Mouse (Mus musculus) intestine, embryonic 15.5 days (tissue): Measurements from ENCODE around the gene Rrp9. TPM values are rescaled to one million over a fixed set of nuclear protein-coding genes. Genes with fewer than 3 reads are reported as not detected.

Source experiments
- ATAC-seq: fragments of 200-750 bp; cut with Nextera tagmentation; 2 replicates; pipeline ENCODE4 v1.8.0; 2017; ENCODE audit warnings: moderate TSS enrichment, moderate library complexity
- H3K27ac ChIP-seq: fragments of 300-500 bp; sonication (generic); 2 replicates; pipeline ENCODE4 v1.5.1; 2015; ENCODE audit warnings: mild to moderate bottlenecking, inconsistent platforms
- H3K27me3 ChIP-seq: fragments of 300-500 bp; sonication (generic); replicated peaks from 2 replicates; pipeline ENCODE4 v1.6.1; 2015; ENCODE audit warnings: inconsistent platforms
- H3K36me3 ChIP-seq: fragments of 300-500 bp; sonication (generic); 2 replicates; pipeline ENCODE4 v1.6.1; 2015; ENCODE audit warnings: inconsistent platforms
- H3K4me1 ChIP-seq: fragments of 300-500 bp; sonication (generic); replicated peaks from 2 replicates; pipeline ENCODE4 v1.6.1; 2015; ENCODE audit warnings: inconsistent platforms
- H3K4me2 ChIP-seq: fragments of 300-500 bp; sonication (generic); replicated peaks from 2 replicates; pipeline ENCODE4 v1.6.1; 2015; ENCODE audit warnings: mild to moderate bottlenecking, inconsistent platforms
- H3K4me3 ChIP-seq: fragments of 300-500 bp; sonication (generic); replicated peaks from 2 replicates; pipeline ENCODE4 v1.5.1; 2015; ENCODE audit warnings: inconsistent platforms
- H3K9ac ChIP-seq: fragments of 300-500 bp; sonication (generic); 2 replicates; pipeline ENCODE4 v1.6.1; 2015; ENCODE audit warnings: inconsistent platforms
- H3K9me3 ChIP-seq: fragments of 300-500 bp; sonication (generic); 2 replicates; pipeline ENCODE4 v1.6.1; 2016; ENCODE audit warnings: inconsistent platforms
- WGBS: fragments of 180-500 bp; shearing (Covaris S2); methylation state at CpG from one replicate; pipeline ENCODE4 v1.1.7; 2015; 5-methylcytosine and 5-hydroxymethylcytosine counted together
- polyA plus RNA-seq: library from polyadenylated mRNA; unstranded; fragments of >200 nt; fragmentation: Nextera tagmentation; extraction: Ambion mirVana; gene quantifications from 2 replicates; pipeline ENCODE4 v1.2.1, GENCODE M21; 2015

Gene Rrp9
- polyA plus RNA-seq, 1 experiment from 2014 or later: 49.9 TPM

GRCm38 (mm10) chr9:106512729-106513450, 37.1 kb downstream of the Rrp9 start:
- Histone ChIP-seq H3K4me3 (no peak overlapping the region), H3K4me1 (no peaks in the 10 kb centered on the region), H3K9ac (no peak overlapping the region), H3K4me2 (no peak overlapping the region), H3K27me3 (no peaks in the 10 kb centered on the region), H3K27ac (no peak overlapping the region), H3K9me3 (no peaks in the 10 kb centered on the region), H3K36me3 (no peaks in the 10 kb centered on the region)
- ATAC-seq: no peak
- WGBS: 56% methylated on average over 13 of the region's 13 CpGs

GRCm38 (mm10) chr9:106513566-106513965, 37.8 kb downstream of the Rrp9 start:
- H3K27ac ChIP-seq: no peak overlapping the region

DNA sequence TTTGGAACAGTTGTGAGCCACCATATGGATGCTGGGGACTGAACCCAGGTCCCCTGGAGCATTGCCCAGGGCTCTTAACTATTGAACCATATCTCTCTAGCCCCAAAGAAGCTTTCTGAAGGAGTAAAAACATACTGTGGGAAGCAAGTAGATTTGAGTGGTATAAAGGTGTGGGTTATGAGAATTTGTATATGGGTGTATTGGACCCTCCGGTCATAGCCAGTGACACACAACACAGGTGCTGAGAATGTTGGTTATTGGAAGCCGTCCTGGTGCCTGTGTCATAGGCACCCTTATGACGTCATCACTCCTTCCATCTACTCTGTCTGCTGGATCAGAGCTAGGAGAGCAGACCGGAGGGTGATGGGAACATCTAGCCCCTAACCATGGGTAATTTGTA, 38.5 kb downstream of the Rrp9 start, which contains the start of gene Iqcf5:
Iqcf5 (plus strand) TSS at position 301 of the 400 bp plus-strand sequence.
- no peak within 1 kb of the TSS for H3K27ac ChIP-seq
- H3K9me3 ChIP-seq: no peaks in the 10 kb centered on the region
- no peak within 1 kb of the TSS for H3K4me3 ChIP-seq
- H3K9ac ChIP-seq: no peak within 1 kb of the TSS
- H3K4me2 ChIP-seq: no peak within 1 kb of the TSS
- no peak for ATAC-seq
- H3K4me1 ChIP-seq: no peaks in the 10 kb centered on the region
- no peaks in the 10 kb centered on the region for H3K27me3 ChIP-seq
- no peaks in the 10 kb centered on the region for H3K36me3 ChIP-seq
- 87% methylated on average over 4 of the region's 4 CpGs for WGBS

More at GRCm38 (mm10) chr9:106513566-106513965, 37.8 kb downstream of the Rrp9 start:
- Histone ChIP-seq H3K4me3 (no peak overlapping the region), H3K27me3 (no peaks in the 10 kb centered on the region), H3K9me3 (no peaks in the 10 kb centered on the region), H3K36me3 (no peaks in the 10 kb centered on the region), H3K4me1 (no peaks in the 10 kb centered on the region), H3K9ac (no peak overlapping the region), H3K4me2 (no peak overlapping the region)
- ATAC-seq: no peak
- 81% methylated on average over 6 of the region's 6 CpGs for WGBS

DNA sequence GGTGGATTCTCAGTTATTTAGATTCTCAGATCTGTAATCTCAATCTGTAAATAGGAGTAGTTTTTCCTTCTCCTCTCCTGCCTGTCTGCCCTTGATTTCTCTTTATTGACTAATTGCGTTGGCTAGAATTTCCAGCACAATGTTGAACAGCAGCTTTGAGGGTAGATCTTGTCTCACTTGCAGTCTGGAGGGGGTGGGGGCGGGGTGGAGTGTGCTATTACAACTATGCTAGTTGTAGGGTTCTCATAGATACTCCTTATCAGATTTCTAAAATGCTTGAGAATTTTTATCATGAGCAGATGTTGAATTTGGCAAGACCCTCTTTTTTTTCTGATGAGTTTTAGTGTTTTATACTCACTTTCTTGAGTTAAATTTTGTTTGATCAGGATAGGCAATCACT, 43.7 kb downstream of the Rrp9 start:
- 59% methylated on average over 2 of the region's 2 CpGs for WGBS
- Histone ChIP-seq H3K9me3 (no peaks in the 10 kb centered on the region), H3K9ac (no peak overlapping the region), H3K27me3 (no peaks in the 10 kb centered on the region), H3K36me3 (no peaks in the 10 kb centered on the region), H3K4me3 (no peak overlapping the region), H3K4me2 (no peak overlapping the region), H3K4me1 (no peaks in the 10 kb centered on the region), H3K27ac (no peak overlapping the region)
- ATAC-seq: no peak

GRCm38 (mm10) chr9:106519909-106520308, 44.1 kb downstream of the Rrp9 start:
- Histone ChIP-seq H3K9ac (no peak overlapping the region), H3K4me1 (no peaks in the 10 kb centered on the region), H3K4me2 (no peak overlapping the region), H3K4me3 (no peak overlapping the region), H3K36me3 (no peaks in the 10 kb centered on the region), H3K9me3 (no peaks in the 10 kb centered on the region), H3K27me3 (no peaks in the 10 kb centered on the region), H3K27ac (no peak overlapping the region)
- 61% methylated on average over 8 of the region's 8 CpGs for WGBS
- no peak for ATAC-seq

DNA sequence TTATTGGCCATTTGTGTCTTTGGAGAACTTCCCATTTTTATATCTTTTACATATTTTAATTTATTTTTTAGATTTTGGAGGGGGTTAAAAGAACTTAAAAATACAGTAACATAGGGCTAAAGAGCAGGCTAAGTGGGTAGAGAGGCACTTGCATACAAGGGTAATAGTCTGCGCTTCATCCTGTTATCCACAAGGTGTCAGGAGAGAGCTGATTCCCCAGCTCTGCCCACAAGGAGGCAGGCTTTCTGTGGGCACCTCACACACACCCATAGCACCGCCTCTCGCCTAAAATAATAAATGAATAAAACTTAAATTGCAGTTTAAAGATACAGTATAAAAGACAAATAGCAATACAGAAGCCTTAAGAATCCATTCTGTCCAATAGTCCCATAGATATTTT, 56.1 kb downstream of the Rrp9 start:
- ATAC-seq: no peak
- 24% methylated on average over 3 of the region's 3 CpGs for WGBS

DNA sequence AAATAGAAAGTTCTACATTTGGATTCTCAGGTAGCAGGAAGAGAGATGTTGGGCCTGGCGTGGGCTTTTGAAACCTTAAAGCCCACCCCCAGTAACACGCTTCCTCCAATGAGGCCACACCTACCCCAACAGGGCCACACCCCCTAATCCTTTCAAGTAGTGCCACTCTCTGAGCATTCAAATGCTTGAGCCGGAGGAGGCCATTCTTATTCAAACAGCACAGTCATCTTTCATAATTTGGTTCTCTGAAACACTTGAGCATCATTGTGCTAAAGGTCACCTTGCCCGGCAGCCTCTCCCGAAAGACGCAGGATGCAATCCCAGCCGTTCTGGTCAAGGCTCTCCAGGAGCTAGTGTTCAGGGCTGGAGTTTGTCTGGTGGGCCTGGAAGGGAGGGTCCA, 58.5 kb downstream of the Rrp9 start:
- Histone ChIP-seq H3K27ac (no peak overlapping the region), H3K4me1 (no peaks in the 10 kb centered on the region), H3K4me2 (no peak overlapping the region), H3K9ac (no peak overlapping the region), H3K4me3 (no peak overlapping the region), H3K27me3 (no peaks in the 10 kb centered on the region), H3K9me3 (no peaks in the 10 kb centered on the region), H3K36me3 (no peaks in the 10 kb centered on the region)
- no peak for ATAC-seq
- WGBS: 93% methylated on average over 7 of the region's 7 CpGs

More for the DNA sequence above, 56.1 kb downstream of the Rrp9 start:
- Histone ChIP-seq H3K4me3 (no peak overlapping the region), H3K9ac (no peak overlapping the region), H3K27me3 (no peaks in the 10 kb centered on the region), H3K9me3 (no peaks in the 10 kb centered on the region), H3K36me3 (no peaks in the 10 kb centered on the region), H3K4me2 (no peak overlapping the region), H3K4me1 (no peaks in the 10 kb centered on the region), H3K27ac (no peak overlapping the region)

DNA sequence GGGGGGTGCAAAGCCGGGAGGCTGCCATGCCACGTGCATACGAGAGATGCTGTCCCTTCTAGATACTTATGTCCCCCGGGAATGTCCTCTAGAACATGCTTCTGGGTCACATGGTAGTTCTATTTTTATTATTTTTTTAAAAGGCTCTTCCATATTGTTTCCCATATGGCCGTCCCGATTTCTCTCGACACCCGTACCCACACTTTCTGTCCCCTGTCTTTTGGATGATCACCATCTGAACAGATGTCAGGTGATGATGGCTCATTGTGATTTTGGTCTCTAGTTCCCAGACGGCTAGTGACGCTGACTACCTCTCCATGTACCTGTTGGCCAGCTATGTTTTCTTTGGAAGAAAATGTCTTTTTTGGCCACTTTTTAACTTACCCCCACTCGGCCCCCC, 59.2 kb downstream of the Rrp9 start:
- 89% methylated on average over 11 of the region's 11 CpGs for WGBS
- H3K4me1 ChIP-seq: no peaks in the 10 kb centered on the region
- H3K4me2 ChIP-seq: no peak overlapping the region
- no peak overlapping the region for H3K27ac ChIP-seq
- no peaks in the 10 kb centered on the region for H3K36me3 ChIP-seq
- no peak for ATAC-seq
- no peaks in the 10 kb centered on the region for H3K27me3 ChIP-seq
- H3K4me3 ChIP-seq: no peak overlapping the region
- no peak overlapping the region for H3K9ac ChIP-seq
- H3K9me3 ChIP-seq: no peaks in the 10 kb centered on the region

Other genes starting within 250 kb of the Rrp9 start
- 110 TPM in 2 replicates for gene Alas1, start 227.3 kb upstream of the Rrp9 start, polyA plus RNA-seq
- 25.9 and 28.2 TPM in 2 replicates for gene Poc1a, start 194.9 kb upstream of the Rrp9 start, polyA plus RNA-seq
- gene Dusp7, start 107.3 kb upstream of the Rrp9 start, polyA plus RNA-seq: 10.0 and 10.3 TPM in 2 replicates
- 981 and 1,002 TPM in 2 replicates for gene Rpl29, start 46.5 kb upstream of the Rrp9 start, polyA plus RNA-seq
- gene Acy1, start 37.6 kb upstream of the Rrp9 start, polyA plus RNA-seq: 47.7 and 48.7 TPM in 2 replicates
- gene Abhd14b, start 28.5 kb upstream of the Rrp9 start, polyA plus RNA-seq: 25.4 and 31.8 TPM in 2 replicates
- gene Abhd14a, start 28.3 kb upstream of the Rrp9 start, polyA plus RNA-seq: 49.1 and 51.0 TPM in 2 replicates
- 43.7 and 49.5 TPM in 2 replicates for gene Pcbp4, start 22.7 kb upstream of the Rrp9 start, polyA plus RNA-seq
- 0.20 and 0.45 TPM in 2 replicates for gene Gpr62, start 10.0 kb upstream of the Rrp9 start, polyA plus RNA-seq
- 2.4 and 2.5 TPM in 2 replicates for gene Parp3, start 986 bp downstream of the Rrp9 start, polyA plus RNA-seq
- gene Iqcf1, start 24.0 kb downstream of the Rrp9 start, polyA plus RNA-seq: not detected in 2 replicates
- not detected in 2 replicates for gene Iqcf5, start 38.6 kb downstream of the Rrp9 start, polyA plus RNA-seq
- not detected in 2 replicates for gene Iqcf3, start 85.7 kb downstream of the Rrp9 start, polyA plus RNA-seq
- not detected in 2 replicates for gene Iqcf4, start 95.0 kb downstream of the Rrp9 start, polyA plus RNA-seq
- gene Iqcf6, start 150.6 kb downstream of the Rrp9 start, polyA plus RNA-seq: not detected in 2 replicates
- gene Grm2, start 180.1 kb downstream of the Rrp9 start, polyA plus RNA-seq: not detected in 2 replicates
- gene Tex264, start 210.0 kb downstream of the Rrp9 start, polyA plus RNA-seq: 52.6 and 59.5 TPM in 2 replicates